Mouse (Mus musculus): ENCODE measurements around the gene Nosip.

Gene Nosip

DNA sequence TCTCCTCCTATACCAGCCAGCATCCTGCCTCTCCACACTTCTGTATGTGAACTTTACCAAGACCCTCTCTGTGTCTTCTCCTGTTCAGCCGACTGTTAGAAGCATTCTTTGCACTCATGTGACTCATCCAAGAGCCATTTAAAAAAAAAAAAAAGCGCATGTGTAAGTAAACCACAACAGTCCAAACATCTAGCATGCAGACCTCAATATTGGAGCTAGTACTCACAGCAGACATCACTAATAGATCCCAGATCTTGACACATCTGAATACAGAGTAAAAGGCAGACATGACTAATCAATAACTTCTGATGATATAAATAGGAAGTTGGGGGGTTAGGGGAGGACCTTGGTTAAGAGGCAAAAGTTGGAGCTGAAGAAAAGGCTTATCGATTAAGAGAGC lies 26.6 kb upstream of the Nosip start:
- DNase-seq (ENCODE audit: low spot score in 2 of 2) = no peak

DNA sequence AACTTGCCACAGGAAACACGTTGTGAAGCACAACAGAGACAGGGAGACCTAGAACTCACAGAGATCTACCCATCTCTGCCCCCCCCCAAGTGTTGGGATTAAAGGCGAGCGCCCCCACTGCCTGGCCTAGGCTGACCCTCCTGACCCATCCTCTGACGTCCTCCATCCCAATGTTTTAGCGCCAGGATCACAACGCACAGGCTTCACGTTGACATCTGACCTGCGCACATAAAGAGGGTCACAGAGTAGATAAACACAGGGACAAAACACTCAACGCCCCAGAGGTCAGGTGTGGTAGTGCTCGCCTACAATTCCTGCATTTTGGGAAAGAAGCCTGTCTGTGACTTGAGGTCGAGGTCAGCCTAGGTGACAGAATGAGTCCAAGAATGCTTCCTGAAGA lies 25.5 kb upstream of the Nosip start:
- DNase-seq (ENCODE audit: low spot score in 2 of 2) = no peak

DNA sequence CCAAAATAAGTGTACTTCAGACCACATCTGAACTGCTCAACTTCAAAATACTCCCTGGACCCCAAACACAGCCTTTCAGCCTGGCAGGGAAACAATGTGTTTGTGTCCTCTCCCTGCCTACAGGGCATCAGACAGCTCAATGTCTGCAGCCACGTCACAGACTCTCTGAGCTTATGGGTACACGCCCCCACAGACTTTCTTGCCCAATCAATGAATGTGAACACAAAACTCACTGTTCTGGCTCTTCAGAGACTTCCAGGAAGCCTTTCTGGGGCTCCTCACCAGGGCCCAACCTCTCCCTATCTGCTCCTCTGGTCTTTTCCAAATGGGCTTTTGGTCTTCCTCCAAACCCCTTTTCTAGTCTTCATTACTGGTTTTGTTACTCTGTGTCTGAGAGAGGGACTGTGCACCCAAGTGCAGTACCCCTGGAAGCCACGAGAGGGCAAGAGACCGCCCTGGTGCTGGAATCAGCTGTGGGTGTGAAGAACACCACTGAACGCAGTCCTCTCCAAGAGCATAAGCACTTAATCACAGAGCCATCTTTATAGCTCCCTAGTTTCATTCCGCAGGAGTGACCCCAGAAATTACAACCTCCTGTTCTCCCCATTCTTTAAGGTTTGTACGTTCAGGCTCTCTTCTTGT lies 24.4 kb upstream of the Nosip start:
- DNase-seq (ENCODE audit: low spot score in 2 of 2) = no peak

DNA sequence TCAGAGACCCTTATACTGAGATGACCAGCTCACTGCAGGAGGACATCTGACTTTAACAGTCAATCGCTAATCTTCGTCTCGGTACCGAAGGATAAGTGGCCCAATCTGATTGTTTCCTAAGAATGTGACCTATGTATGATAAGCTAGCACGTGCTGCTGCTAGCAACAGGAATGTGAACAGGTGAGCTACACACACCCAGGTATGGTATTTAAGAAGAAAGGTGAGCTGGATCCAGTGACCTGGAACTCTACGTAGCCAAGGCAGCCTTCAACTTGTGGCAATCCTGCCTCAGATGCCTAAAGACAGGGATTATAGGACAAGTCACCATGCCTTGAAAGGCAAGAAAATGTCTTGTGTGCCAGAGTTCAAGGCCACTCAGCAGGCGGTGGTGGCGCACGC lies 23.8 kb upstream of the Nosip start:
- no peak for DNase-seq (ENCODE audit: low spot score in 2 of 2)

DNA sequence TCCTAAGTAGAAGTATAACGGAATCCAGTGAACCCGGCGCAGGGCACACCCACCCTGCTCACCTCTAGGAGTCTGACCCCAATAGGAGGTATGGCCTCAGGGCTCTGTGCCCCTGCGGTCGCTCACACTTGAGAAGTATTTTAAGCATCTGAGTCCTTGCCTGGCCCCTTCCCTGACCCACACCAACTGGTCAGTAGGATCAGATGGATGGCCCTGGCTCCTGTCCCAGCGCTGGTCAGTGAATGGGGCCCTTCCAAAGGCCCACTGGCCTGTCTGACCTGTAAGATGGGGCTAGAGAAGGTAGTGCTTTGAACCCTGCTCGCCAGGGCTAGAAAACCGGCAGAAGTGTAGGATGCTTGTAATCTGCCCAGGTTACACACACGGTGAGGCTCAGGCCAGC lies 21.4 kb upstream of the Nosip start:
- no peak for DNase-seq (ENCODE audit: low spot score in 2 of 2)

DNA sequence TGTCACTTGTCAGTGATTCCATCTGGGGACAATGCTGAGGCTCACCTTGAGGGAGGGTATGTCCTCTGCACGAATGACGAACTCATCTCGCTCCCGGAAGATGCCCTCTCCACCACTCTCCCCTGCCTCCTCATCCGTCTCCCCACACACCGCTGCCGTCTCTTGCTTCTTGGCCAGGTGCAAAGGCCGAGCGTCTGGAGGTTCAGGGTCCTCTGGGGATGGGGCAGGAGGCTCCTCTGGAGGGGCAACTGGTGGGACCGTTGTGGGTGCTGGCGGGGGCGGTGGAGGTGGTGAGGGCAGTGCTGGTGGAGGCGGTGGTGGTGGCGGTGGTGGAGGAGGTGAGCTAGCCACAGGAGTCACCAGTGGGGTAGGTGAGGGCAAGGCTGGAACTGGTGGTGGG lies 18.9 kb upstream of the Nosip start:
- DNase-seq (ENCODE audit: low spot score in 2 of 2) = no peak

DNA sequence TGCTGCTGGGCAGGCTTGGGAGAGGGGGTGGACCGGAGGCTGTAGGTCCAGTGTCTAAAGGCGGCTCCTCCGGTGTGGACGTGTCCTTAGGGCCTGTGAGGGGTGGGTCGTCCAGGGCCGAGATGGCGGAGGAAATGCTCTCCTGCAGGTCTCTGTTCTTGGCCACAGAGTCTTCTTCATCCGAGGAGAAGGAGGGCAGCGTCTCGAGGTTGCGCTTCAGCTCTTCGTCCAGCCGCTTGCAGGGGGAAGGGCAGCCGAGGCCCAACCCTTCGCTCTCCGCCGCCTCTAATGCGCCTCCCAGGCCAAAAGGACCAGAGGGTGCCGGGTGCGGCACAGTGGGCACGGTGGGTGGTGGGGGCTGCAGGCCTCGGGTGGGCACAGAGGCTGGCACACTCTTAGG lies 16.5 kb upstream of the Nosip start:
- no peak for DNase-seq (ENCODE audit: low spot score in 2 of 2)

DNA sequence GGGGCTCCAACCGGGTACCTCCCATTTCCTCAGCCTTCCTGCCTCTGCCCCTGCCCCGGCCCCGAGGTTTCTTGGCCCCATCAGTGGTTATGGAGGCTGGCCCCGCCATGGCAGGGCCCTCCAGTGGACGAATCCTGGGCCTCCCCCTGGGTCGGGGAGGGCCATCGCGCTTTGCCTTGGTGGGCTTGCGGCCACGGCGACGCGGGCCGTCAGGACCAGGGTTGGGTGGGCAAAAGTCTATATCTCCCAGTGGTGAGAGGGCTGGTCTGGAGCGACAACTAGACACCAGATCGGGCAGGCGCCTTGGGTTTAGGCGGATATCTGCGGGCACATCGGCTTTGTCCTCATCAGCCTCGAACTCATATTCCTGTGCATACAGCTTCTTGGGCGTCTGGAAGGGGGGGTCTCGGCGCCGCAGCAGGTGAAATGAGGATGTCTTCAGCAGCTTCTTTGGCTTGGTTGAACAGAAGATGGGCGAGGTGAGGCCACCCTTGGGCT lies 15.3 kb upstream of the Nosip start:
- no peak for DNase-seq (ENCODE audit: low spot score in 2 of 2)

DNA sequence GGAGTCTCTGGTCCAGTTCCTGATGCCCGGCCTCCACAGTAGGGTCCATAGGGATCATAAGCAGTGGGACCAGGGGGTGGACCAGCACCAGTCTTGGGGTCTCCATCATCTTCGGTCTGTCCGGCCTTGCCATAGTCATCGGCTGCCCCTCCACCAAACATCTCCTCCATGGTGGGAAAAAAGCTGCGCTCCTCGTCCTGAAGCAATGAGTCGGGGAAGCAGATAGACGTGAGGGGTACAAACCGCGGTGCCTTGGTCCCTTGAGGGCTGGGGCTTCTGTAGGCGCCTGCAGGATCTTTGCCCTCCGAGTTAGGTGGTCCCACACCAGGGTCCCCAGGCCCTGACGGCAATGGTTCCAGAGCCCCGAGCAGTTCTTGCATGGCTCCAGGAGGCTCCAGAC lies 14.7 kb upstream of the Nosip start:
- DNase-seq (ENCODE audit: low spot score in 2 of 2) = no peak

DNA sequence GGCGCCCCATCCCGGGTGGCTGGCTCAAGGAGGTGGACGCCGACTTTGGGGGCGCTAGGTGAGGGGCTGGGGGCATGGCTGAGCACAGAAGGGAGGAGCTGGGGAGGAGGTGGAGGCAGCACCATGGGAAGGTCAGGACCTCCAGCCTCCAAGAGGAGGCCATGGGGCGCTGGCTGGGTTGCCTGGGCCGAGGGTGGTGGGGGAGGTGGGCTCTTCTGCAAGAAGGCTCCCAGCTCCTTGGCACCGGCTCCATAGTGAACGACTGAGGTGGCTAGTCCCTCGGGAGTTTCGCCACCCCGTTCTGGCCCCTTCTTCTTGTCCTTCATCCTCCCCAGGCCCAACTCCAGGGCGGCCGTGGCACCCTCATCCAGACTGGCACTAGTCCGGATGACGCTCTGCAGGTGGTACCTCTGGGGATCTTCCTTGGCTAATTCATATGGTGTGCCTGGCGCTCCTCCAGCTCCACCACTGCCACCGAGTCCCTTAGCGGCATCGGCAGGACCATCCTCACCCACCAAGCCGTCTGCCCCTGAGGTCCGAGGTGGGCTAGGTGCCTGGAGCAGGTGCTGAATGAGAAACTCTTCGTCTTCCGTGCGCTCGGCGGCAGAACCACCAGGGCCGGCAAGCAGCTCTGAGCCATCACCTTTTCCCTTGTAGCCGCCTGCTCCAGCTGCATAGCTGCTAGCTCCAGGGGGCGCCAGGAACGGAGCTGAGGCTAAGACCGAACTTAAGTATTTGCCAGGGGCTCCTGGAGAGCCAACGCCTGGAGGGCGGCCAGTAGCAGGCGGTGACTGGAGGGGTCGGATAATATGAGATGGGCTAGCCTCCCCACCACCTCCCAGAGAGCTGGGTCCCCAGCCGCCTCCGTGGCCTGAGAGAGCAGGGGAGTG lies 14.0 kb upstream of the Nosip start:
- DNase-seq (ENCODE audit: low spot score in 2 of 2) = no peak

DNA sequence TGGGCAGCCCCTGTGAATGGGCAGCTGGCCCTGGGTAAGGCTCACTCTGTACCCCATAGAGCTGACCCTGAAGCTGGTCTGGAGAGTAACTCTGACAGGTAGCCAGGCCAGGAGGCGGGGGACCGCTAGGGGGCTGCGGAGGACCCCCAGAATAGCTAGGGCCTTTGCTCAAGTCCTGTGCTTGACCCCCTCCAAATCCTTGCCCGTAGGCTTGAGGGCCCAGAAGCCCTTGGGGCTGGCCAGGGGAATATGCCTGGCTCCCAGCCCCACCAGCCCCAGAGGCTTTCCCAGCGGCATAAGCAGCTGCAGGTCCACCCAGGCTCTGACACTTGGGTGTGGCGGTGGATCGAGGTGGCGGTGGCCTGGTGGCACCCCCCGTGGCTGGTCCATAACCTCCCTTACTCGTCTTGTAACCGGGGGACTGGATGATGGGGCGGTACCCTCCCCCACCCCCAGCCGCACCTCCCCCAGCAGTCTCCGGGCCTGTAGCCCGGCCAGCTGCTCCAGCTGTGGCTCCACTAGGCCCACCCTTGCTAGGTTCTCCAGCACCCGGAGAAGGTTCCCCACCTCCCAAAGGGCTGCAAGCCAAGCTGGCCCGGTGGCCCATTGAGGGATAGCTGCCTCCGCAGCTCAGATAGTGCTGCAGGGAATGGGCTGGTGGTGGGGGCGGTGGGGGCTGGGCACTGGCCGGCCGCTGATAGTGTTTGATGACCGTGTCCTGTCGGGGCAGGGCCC lies 13.1 kb upstream of the Nosip start:
- no peak for DNase-seq (ENCODE audit: low spot score in 2 of 2)

DNA sequence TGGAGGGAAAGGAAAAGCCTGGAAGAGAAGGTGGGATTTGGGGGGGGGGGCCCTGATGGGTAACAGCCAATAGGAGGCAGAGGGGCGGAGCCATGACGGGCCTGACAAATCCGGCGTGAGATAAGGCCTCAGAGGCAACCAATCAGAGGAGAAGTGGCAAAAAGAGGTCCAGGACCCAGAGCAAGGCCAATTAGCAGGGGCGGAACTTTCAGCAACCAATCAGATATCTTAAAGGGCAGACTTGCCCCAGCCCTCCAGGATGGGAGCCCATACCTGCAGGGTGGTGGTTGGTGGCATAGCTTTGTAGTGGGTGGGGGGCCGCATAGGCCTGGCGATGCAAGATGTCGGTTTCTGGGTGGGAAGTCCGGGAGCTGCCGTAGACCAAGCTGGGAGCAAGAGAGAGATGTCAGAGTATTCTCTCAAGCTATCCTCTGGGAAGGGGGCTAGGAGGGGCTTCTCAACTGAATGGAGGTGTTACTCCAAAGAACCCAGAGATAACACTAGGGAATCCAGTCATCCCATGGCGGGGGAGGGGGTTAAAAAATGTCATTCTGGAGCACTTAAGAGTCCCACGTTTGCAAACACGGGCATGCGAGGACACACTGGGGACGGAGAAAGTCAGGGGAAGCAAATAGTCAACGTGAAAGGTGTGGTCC lies 11.2 kb upstream of the Nosip start:
- peak; percentile 72 to 75 for DNase-seq (ENCODE audit: low spot score in 2 of 2)

DNA sequence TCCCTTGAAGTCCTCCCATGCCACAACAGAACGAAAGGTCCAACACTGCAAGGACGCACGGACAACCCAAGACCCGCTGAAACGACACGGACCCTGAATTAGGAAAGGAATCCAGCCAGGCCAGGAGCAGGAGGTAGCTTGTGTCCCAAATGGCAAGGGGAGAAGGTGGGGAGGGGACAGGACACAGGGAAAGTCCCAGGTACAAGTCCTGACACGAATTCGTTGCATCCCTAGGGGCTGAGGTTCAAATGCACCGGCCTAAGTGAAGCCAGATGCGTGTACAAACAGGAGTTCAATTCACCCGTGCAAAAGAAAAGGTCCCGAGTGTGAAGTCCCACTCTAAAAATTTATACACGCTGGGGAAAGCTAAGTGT lies 10.6 kb upstream of the Nosip start:
- no peak for DNase-seq (ENCODE audit: low spot score in 2 of 2)

DNA sequence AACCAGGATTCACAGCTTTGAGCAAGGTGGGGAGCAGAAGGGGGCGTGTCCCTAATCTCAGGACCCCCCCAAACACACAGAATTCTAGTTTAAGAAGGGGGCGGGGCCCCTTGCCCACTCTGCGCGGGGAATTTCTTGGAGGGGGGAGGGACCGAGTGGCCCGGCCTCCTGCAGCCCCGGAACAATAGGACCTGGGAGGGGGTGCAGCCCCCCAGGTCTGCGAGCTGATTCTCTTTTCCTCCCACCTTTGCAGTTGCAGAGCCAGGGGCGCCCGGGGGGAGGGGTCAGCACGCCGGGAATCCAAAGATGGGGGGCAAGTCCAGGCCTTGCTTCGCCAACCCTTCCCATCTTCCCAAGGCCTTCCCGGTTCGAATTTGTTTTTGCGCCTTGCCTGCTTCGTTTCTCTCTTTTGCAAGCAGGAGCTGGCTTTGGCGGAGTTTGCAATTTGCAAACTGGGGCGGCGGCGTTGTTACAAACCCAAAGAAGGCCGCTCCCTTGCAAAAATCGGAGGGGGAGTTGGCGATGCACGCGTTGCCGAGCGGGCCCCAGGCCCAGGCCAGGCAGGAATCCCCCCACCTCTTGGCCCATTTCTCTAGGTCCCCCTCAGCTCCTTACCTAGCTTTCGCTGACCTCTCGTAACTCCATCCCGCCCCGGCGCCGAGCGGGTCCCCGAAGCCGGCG lies 9.9 kb upstream of the Nosip start:
- peak; percentile 53 to 57 for DNase-seq (ENCODE audit: low spot score in 2 of 2)

DNA sequence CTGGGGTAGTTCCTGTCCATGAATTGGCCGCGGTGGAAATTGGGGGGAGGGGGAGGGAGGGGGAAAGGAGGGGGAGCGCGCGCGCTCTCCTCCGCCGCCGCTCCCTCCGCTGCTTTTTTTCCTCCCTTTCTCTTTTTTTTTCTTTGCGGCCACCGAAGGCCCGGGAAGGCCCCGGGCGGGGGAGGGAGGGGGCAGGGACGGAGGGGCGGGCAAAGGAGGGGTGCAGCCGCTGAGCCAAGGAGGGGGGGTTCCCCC lies 9.4 kb upstream of the Nosip start, which contains the start of gene Prr12:
TSS of gene Prr12 (minus strand) at position 20 of the 255 bp plus-strand sequence.
- DNase-seq (ENCODE audit: low spot score in 2 of 2) = no peak

DNA sequence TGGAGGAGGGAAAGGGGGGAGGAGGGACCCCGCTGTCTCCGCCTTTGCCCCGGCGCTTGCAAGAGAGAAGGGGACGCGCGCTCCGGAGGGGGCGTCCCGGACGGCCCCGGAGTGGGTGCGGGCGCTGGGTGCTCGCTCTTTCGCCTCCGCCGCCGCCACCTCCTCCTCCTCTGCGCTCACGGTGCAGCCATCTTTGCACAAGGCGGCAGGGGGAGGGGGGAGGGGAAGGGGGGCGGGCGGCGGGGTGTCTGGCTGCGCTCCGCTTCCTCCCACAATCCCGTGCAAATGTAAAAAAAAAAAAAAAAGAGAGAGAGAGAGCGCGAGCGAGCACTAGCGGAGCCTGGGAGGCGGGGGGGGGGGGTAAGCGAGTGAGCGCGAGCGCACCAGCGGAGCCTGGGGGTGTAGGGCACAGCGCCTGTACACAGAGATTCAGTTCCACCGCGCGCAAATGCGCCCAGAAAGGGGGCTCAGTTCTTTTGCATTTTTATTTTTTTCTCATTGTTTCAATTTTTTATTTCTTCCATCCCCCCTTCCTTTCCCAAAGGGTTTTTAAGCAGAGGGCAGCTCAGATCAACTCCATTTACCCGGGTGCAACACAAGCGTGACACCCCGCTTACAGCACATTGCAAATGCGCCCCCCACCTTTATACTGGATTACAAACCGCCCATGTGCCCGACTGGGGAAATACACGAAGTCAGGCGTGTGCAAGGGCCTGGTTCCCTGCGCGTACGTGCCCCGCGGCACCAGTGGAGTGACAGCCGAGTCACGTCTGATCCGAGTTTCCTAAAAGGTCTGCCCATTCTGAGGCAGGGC lies 8.9 kb upstream of the Nosip start:
- DNase-seq (ENCODE audit: low spot score in 2 of 2) = peak; percentile 73 to 74

DNA sequence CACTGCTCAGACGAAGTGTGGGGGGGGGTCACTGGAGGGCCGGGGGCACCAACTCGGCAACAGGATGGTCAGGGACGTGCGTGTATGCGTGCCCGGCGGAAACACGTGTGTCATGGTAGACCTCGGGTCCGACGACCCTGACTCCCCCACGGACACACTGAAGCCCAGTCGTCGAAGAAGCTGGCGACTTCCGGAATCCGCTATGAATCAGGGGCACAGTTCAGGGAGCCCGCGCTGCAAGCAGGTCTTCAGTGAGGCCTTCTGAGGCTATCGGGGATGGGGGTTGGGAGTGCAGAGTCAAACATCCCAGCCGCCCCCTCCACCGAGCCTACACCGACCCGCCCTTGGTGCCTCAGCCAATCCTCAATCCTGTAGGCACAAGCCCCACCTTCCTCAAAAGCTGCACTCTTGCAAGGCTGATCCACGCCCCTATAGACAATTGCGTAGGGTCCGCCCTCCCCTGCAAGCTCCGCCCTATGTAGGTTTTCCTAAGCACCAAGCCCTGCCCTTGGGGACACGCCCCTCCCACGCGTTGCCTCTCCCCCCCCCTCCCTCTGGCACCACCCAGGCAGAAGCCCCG lies 8.2 kb upstream of the Nosip start:
- DNase-seq (ENCODE audit: low spot score in 2 of 2) = peak; percentile 91 to 96

DNA sequence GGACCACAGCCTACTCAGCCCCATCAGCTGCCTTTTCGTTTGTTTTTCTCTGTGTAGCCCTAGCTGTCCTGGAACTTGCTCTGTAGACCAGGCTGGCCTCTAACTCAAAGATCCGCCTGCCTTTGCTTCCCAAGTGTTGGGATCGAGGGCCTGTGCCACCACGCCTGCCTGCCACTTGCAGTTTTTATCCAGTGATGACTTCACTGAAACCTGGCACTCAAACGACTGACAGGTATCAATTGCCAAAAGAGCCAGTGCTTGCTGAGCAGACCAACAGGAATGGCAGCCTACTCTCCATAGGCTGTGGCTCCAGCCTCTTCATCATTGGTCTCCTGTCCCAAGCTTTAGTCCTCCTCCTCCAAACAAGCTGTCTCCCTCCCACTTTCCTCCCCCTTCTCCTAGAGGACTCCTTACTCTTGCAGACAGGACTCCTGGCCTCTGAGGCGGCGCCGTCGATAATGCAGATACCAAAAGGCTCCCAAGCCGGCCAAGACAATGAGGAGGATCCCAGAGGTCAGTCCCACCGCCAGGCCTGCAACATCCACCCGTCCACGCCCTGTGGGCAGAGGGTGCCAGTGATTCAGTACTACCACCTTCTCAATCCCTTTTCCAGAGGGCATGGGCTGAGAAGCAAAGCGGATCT lies 5.8 kb upstream of the Nosip start:
- no peak for DNase-seq (ENCODE audit: low spot score in 2 of 2)

DNA sequence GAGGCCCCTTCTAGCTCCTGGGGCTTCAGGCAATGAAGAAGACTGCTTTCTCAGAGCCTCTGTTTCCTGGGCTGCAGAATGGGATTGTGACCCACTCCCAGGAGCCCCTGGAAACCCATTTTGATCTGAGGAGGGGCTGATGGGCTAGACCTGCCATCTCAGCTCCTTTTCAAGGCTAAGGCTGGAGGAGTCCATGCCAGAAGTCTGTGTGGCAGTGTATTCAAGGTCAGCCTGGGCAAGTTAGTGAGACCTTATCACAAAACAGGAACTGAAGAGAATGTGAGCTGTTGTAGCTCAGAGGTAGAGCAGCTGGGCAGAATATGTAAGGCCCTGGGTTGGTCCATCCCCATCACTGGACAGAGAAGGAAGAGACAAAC lies 5.3 kb upstream of the Nosip start:
- no peak for DNase-seq (ENCODE audit: low spot score in 2 of 2)
